Mouse (Mus musculus) liver, adult (tissue): ENCODE data around the gene Aif1l.

Experiments
- GATA4 ChIP-seq: IDR thresholded peaks from 2 replicates; pipeline ENCODE4 v1.6.1; 2014; ENCODE audit warnings: mild to moderate bottlenecking, low read length; ENCODE audit not compliant: insufficient replicate concordance

Gene Aif1l

GRCm38 (mm10) chr2:31950058-31950871 is at the start of gene Aif1l:
TSS of gene Aif1l (plus strand) at chr2:31950139.
- TF ChIP-seq GATA4 = no peak

- TF ChIP-seq GATA4 = no peak
Observed at GRCm38 (mm10) chr2:31900932-31901331, 49.0 kb upstream of the Aif1l start.

GRCm38 (mm10) chr2:31901659-31902362 is 48.1 kb upstream of the Aif1l start:
- no peak for TF ChIP-seq GATA4

- no peak for TF ChIP-seq GATA4
Observed at GRCm38 (mm10) chr2:31904089-31904488, 45.9 kb upstream of the Aif1l start.

- no peak for TF ChIP-seq GATA4
Observed at GRCm38 (mm10) chr2:31904622-31905021, 45.3 kb upstream of the Aif1l start.

GRCm38 (mm10) chr2:31905682-31906081 is 44.3 kb upstream of the Aif1l start:
- no peak for TF ChIP-seq GATA4

- no peak for TF ChIP-seq GATA4
Observed at GRCm38 (mm10) chr2:31906407-31906806, 43.5 kb upstream of the Aif1l start.

GRCm38 (mm10) chr2:31912575-31912974 is 37.4 kb upstream of the Aif1l start:
- no peak for TF ChIP-seq GATA4

GRCm38 (mm10) chr2:31915112-31915511 is 34.8 kb upstream of the Aif1l start:
- no peak for TF ChIP-seq GATA4

GRCm38 (mm10) chr2:31917636-31918035 is 32.3 kb upstream of the Aif1l start:
- no peak for TF ChIP-seq GATA4

- no peak for TF ChIP-seq GATA4
Observed at GRCm38 (mm10) chr2:31923645-31924044, 26.3 kb upstream of the Aif1l start.

- TF ChIP-seq GATA4 = no peak
Observed at GRCm38 (mm10) chr2:31924811-31925210, 25.1 kb upstream of the Aif1l start.

- TF ChIP-seq GATA4 = no peak
Observed at GRCm38 (mm10) chr2:31925936-31926335, 24.0 kb upstream of the Aif1l start.

GRCm38 (mm10) chr2:31929664-31930063 is 20.3 kb upstream of the Aif1l start:
- no peak for TF ChIP-seq GATA4

GRCm38 (mm10) chr2:31934551-31934950 is 15.4 kb upstream of the Aif1l start:
- no peak for TF ChIP-seq GATA4

GRCm38 (mm10) chr2:31935054-31935453 is 14.9 kb upstream of the Aif1l start:
- TF ChIP-seq GATA4 = no peak
